Mouse (Mus musculus) cortical plate, adult 2 months (tissue): ENCODE results near the gene Ppp4r3b. TPM values are rescaled to one million over a fixed set of nuclear protein-coding genes. Genes with fewer than 3 reads are reported as not detected.

ENCODE experiments used
- H3K27ac ChIP-seq: fragments of 200-500 bp; 2 replicates; pipeline ENCODE4 v1.5.1; 2012; ENCODE audit warnings: low read length, control low read depth, inconsistent platforms; ENCODE audit not compliant: insufficient read depth
- H3K4me1 ChIP-seq: fragments of 200-500 bp; 2 replicates; pipeline ENCODE4 v1.6.1; 2011; ENCODE audit warnings: low read length; ENCODE audit not compliant: control insufficient read depth, insufficient read depth
- H3K4me3 ChIP-seq: fragments of 200-500 bp; 2 replicates; pipeline ENCODE4 v1.5.1; 2011; ENCODE audit warnings: mild to moderate bottlenecking, low read length, control low read depth; ENCODE audit not compliant: insufficient read depth
- CTCF ChIP-seq: fragments of 200-500 bp; IDR thresholded peaks from 2 replicates; pipeline ENCODE4 v1.5.1; 2011; ENCODE audit warnings: mild to moderate bottlenecking, control low read depth, low read length; ENCODE audit not compliant: insufficient read depth; ENCODE audit errors: extremely low read depth
- POLR2A ChIP-seq: fragments of 200-500 bp; IDR thresholded peaks from 2 replicates; pipeline ENCODE4 v1.6.1; 2011; ENCODE audit warnings: mild to moderate bottlenecking, low read length, control low read depth; ENCODE audit not compliant: insufficient read depth; ENCODE audit errors: extremely low read depth
- polyA plus RNA-seq: library from polyadenylated mRNA; depleted of rRNA; stranded (reverse); fragments of >200 nt; gene quantifications from 2 replicates; pipeline ENCODE4 v1.2.3, GENCODE M21; 2012; rRNA removed

The Ppp4r3b gene
- 17.3 and 18.4 TPM in 2 replicates for polyA plus RNA-seq

GRCm38 (mm10) chr11:29172563-29173124 is at the start of gene Ppp4r3b:
Gene Ppp4r3b (plus strand): TSS chr11:29172890.
- Histone ChIP-seq H3K4me3 (peak within 1 kb of the TSS; percentile 71), H3K4me1 (peaks cover 3% of the 10 kb centered on the region; the same call in 1 of the 2 replicates), H3K27ac (peak within 1 kb of the TSS; percentile 92)
- TF ChIP-seq CTCF (no peak), POLR2A (peak; percentile 64)

- Histone ChIP-seq H3K4me3 (peak overlapping the region; percentile 69), H3K4me1 (no peaks in the 10 kb centered on the region), H3K27ac (no peak overlapping the region)
- TF ChIP-seq POLR2A (no peak), CTCF (no peak)
Measured at GRCm38 (mm10) chr11:29129862-29130384, 42.8 kb upstream of the Ppp4r3b start.

GRCm38 (mm10) chr11:29130385-29131355 is 42.0 kb upstream of the Ppp4r3b start, which contains the start of gene Pnpt1:
Gene Pnpt1 (plus strand): TSS chr11:29130744.
- H3K4me1 ChIP-seq, result no peaks in the 10 kb centered on the region
- peak within 1 kb of the TSS; percentile 69 for H3K4me3 ChIP-seq
- H3K27ac ChIP-seq, result no peak within 1 kb of the TSS
- TF ChIP-seq POLR2A (peak; percentile 83), CTCF (no peak)

GRCm38 (mm10) chr11:29140671-29141070 is 32.0 kb upstream of the Ppp4r3b start:
- no peak overlapping the region for H3K4me3 ChIP-seq
- no peak overlapping the region for H3K27ac ChIP-seq
- TF ChIP-seq CTCF (no peak), POLR2A (no peak)
- no peaks in the 10 kb centered on the region for H3K4me1 ChIP-seq

GRCm38 (mm10) chr11:29148901-29149300 is 23.8 kb upstream of the Ppp4r3b start:
- H3K27ac ChIP-seq, result no peak overlapping the region
- no peaks in the 10 kb centered on the region for H3K4me1 ChIP-seq
- no peak overlapping the region for H3K4me3 ChIP-seq
- TF ChIP-seq CTCF (no peak), POLR2A (no peak)

- no peak for TF ChIP-seq CTCF
- no peak for TF ChIP-seq POLR2A
- Histone ChIP-seq H3K4me1 (no peaks in the 10 kb centered on the region), H3K27ac (no peak overlapping the region), H3K4me3 (no peak overlapping the region)
Measured at GRCm38 (mm10) chr11:29163569-29163968, 9.1 kb upstream of the Ppp4r3b start.

GRCm38 (mm10) chr11:29171959-29172391 is 715 bp upstream of the Ppp4r3b start:
- peaks cover 3% of the 10 kb centered on the region; the same call in 1 of the 2 replicates for H3K4me1 ChIP-seq
- TF ChIP-seq CTCF (no peak), POLR2A (peak; percentile 63; the same call in 1 of the 2 replicates)
- peak overlapping the region; percentile 71 for H3K4me3 ChIP-seq
- H3K27ac ChIP-seq, result no peak overlapping the region

GRCm38 (mm10) chr11:29173125-29173631 is 488 bp downstream of the Ppp4r3b start:
- Histone ChIP-seq H3K4me1 (peaks cover 3% of the 10 kb centered on the region; the same call in 1 of the 2 replicates), H3K4me3 (peak overlapping the region; percentile 71), H3K27ac (peak overlapping the region; percentile 92)
- TF ChIP-seq POLR2A, result peak; percentile 46; the same call in 1 of the 2 replicates
- peak; percentile 33 for TF ChIP-seq CTCF

GRCm38 (mm10) chr11:29173706-29174436 is 1.2 kb downstream of the Ppp4r3b start:
- TF ChIP-seq CTCF (no peak), POLR2A (no peak)
- Histone ChIP-seq H3K4me1 (peaks cover 3% of the 10 kb centered on the region; the same call in 1 of the 2 replicates), H3K4me3 (peak overlapping the region; percentile 71), H3K27ac (no peak overlapping the region)

- Histone ChIP-seq H3K27ac (no peak overlapping the region), H3K4me3 (no peak overlapping the region), H3K4me1 (no peaks in the 10 kb centered on the region)
- TF ChIP-seq CTCF (no peak), POLR2A (no peak)
Measured at GRCm38 (mm10) chr11:29179319-29179718, 6.6 kb downstream of the Ppp4r3b start.
